Mouse (Mus musculus): Measurements from ENCODE around the gene Ppfibp1. TPM values are rescaled to one million over a fixed set of nuclear protein-coding genes. Genes with fewer than 3 reads are reported as not detected.

Ppfibp1 gene
- total and polyA plus RNA-seq, 3 experiments = 23.4 to 28.2 (median 28.2) TPM

Other genes with a start within 250 kb of the Ppfibp1 start
- 42.4 and 45.8 TPM in 2 replicates for gene Med21, start 245.9 kb upstream of the Ppfibp1 start, total RNA-seq (2012; rRNA removed)
- 124 and 143 TPM in 2 replicates for gene Med21, start 245.9 kb upstream of the Ppfibp1 start, total RNA-seq (2014; rRNA removed)
- 52.2 and 56.0 TPM in 2 replicates for gene Med21, start 245.9 kb upstream of the Ppfibp1 start, polyA plus RNA-seq (2012; ENCODE audit: insufficient read length, low read depth)
- gene Tm7sf3, start 245.7 kb upstream of the Ppfibp1 start, total RNA-seq (2012; rRNA removed) = 19.9 and 23.9 TPM in 2 replicates
- 11.4 and 11.8 TPM in 2 replicates for gene Tm7sf3, start 245.7 kb upstream of the Ppfibp1 start, total RNA-seq (2014; rRNA removed)
- gene Tm7sf3, start 245.7 kb upstream of the Ppfibp1 start, polyA plus RNA-seq (2012; ENCODE audit: insufficient read length, low read depth) = 12.8 and 13.4 TPM in 2 replicates
- 4.0 and 4.7 TPM in 2 replicates for gene Stk38l, start 163.5 kb upstream of the Ppfibp1 start, total RNA-seq (2012; rRNA removed)
- 3.4 and 3.8 TPM in 2 replicates for gene Stk38l, start 163.5 kb upstream of the Ppfibp1 start, total RNA-seq (2014; rRNA removed)
- 5.2 and 5.8 TPM in 2 replicates for gene Stk38l, start 163.5 kb upstream of the Ppfibp1 start, polyA plus RNA-seq (2012; ENCODE audit: insufficient read length, low read depth)
- not detected in 2 replicates for gene Arntl2, start 92.4 kb upstream of the Ppfibp1 start, total RNA-seq (2012; rRNA removed)
- gene Arntl2, start 92.4 kb upstream of the Ppfibp1 start, total RNA-seq (2014; rRNA removed) = 0.07 TPM in 1 of 2 replicates, not detected in the other
- not detected in 2 replicates for gene Arntl2, start 92.4 kb upstream of the Ppfibp1 start, polyA plus RNA-seq (2012; ENCODE audit: insufficient read length, low read depth)
- not detected in 2 replicates for gene Smco2, start 38.4 kb upstream of the Ppfibp1 start, total RNA-seq (2012; rRNA removed)
- gene Smco2, start 38.4 kb upstream of the Ppfibp1 start, total RNA-seq (2014; rRNA removed) = not detected in 2 replicates
- not detected in 2 replicates for gene Smco2, start 38.4 kb upstream of the Ppfibp1 start, polyA plus RNA-seq (2012; ENCODE audit: insufficient read length, low read depth)
- not detected in 2 replicates for gene 1700034J05Rik, start 65.9 kb downstream of the Ppfibp1 start, total RNA-seq (2012; rRNA removed)
- gene 1700034J05Rik, start 65.9 kb downstream of the Ppfibp1 start, total RNA-seq (2014; rRNA removed) = not detected in 2 replicates
- not detected in 2 replicates for gene 1700034J05Rik, start 65.9 kb downstream of the Ppfibp1 start, polyA plus RNA-seq (2012; ENCODE audit: insufficient read length, low read depth)
- 0.08 and 0.38 TPM in 2 replicates for gene Rep15, start 144.1 kb downstream of the Ppfibp1 start, total RNA-seq (2012; rRNA removed)
- not detected in 2 replicates for gene Rep15, start 144.1 kb downstream of the Ppfibp1 start, total RNA-seq (2014; rRNA removed)
- gene Rep15, start 144.1 kb downstream of the Ppfibp1 start, polyA plus RNA-seq (2012; ENCODE audit: insufficient read length, low read depth) = 0.14 TPM in 1 of 2 replicates, not detected in the other
- 84.2 and 86.1 TPM in 2 replicates for gene Mrps35, start 154.3 kb downstream of the Ppfibp1 start, total RNA-seq (2012; rRNA removed)
- gene Mrps35, start 154.3 kb downstream of the Ppfibp1 start, total RNA-seq (2014; rRNA removed) = 36.6 and 58.4 TPM in 2 replicates
- 141 and 194 TPM in 2 replicates for gene Mrps35, start 154.3 kb downstream of the Ppfibp1 start, polyA plus RNA-seq (2012; ENCODE audit: insufficient read length, low read depth)
- not detected in 2 replicates for gene Mansc4, start 198.5 kb downstream of the Ppfibp1 start, total RNA-seq (2012; rRNA removed)
- not detected in 2 replicates for gene Mansc4, start 198.5 kb downstream of the Ppfibp1 start, total RNA-seq (2014; rRNA removed)
- gene Mansc4, start 198.5 kb downstream of the Ppfibp1 start, polyA plus RNA-seq (2012; ENCODE audit: insufficient read length, low read depth) = 0.20 TPM in 1 of 2 replicates, not detected in the other
- gene Klhl42, start 202.9 kb downstream of the Ppfibp1 start, total RNA-seq (2012; rRNA removed) = 7.4 and 8.0 TPM in 2 replicates
- 3.6 and 4.5 TPM in 2 replicates for gene Klhl42, start 202.9 kb downstream of the Ppfibp1 start, total RNA-seq (2014; rRNA removed)
- 2.5 and 2.7 TPM in 2 replicates for gene Klhl42, start 202.9 kb downstream of the Ppfibp1 start, polyA plus RNA-seq (2012; ENCODE audit: insufficient read length, low read depth)